Mouse (Mus musculus) liver, adult 2 months (tissue): ENCODE measurements around the gene Fam241b.

ENCODE experiments used
- CTCF ChIP-seq: fragments of 200-500 bp; IDR thresholded peaks from 2 replicates; pipeline ENCODE4 v1.5.1; 2011; ENCODE audit warnings: low read depth, low read length, control low read depth
- POLR2A ChIP-seq: fragments of 200-500 bp; IDR thresholded peaks from 2 replicates; pipeline ENCODE4 v1.6.1; 2011; ENCODE audit warnings: low read length, control low read depth; ENCODE audit not compliant: insufficient read depth; ENCODE audit errors: extremely low read depth

- TF ChIP-seq CTCF (no peak), POLR2A (no peak)
Observed at GRCm38 (mm10) chr10:62137150-62137549, 6.6 kb downstream of the Fam241b start.
